ENCODE assay signal across 7 mouse cellular contexts in the genomic region with DNA sequence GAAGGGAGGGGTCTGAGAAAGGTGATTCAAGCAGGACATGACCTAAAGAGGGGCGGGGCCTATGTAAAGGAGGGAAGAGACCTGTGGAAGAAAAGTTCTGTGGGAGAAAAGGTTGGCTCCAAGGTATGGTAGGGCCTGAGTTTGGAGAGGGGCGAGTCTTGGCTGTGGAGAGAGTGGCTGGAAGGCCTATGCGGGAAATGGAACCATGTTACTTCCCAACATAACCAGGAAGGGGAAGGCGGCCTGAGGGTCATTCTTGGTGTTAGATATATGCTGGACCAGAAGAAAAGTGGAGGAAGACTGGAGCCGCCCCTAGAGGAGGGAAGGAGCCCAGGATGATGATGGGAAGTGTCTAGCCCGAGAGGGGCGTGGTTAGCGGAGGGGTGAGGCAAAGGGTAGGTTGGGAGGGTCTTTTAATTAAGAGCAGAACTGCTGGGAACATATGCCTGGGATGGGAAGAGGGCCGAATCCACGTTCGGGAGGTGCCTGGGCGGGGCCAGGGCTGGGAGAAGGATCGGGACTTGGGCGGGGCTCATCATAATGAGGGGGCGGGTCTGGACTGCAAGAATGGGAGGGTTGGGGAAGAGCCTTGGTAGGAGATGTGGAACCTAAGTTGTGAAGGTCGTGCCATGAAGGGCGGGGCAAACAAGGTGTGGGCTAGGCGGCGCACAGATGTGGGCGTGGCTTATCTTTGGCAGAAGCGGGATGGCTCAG. TPM values are rescaled to one million over a fixed set of nuclear protein-coding genes. Genes with fewer than 3 reads are reported as not detected.
DNase-seq lines count a peak whose midpoint lies in the region; ATAC-seq lines count a peak whose summit lies in the region.

No protein-coding gene starts in this region.

- intact Hi-C loops in gastrocnemius, postnatal 36 days (cut with DNase I) = no loop called here

- WGBS in hindbrain, embryonic 15.5 days = 3% methylated on average over 21 of the region's 21 CpGs
- WGBS in liver, embryonic 15.5 days (ENCODE audit: insufficient replicate concordance) = 2% methylated on average over 21 of the region's 21 CpGs
- WGBS in stomach, embryonic 14.5 days = 3% methylated on average over 21 of the region's 21 CpGs

- peak overlapping the region; percentile 68 for H3K4me2 ChIP-seq in hindbrain, embryonic 15.5 days
- H3K4me2 ChIP-seq in liver, embryonic 15.5 days = peak overlapping the region; percentile 78
- peak overlapping the region; percentile 95 for H3K4me2 ChIP-seq in stomach, embryonic 14.5 days (replicated peaks; ENCODE audit: low read depth, low read length)

- peaks cover 26% of the 10 kb centered on the region for H3K4me1 ChIP-seq in hindbrain, embryonic 15.5 days (replicated peaks)
- H3K4me1 ChIP-seq in liver, embryonic 15.5 days (replicated peaks) = peaks cover 33% of the 10 kb centered on the region
- H3K4me1 ChIP-seq in stomach, embryonic 14.5 days (ENCODE audit: control insufficient read depth, insufficient read depth, low read length) = peaks cover 14% of the 10 kb centered on the region; the same call in 1 of the 2 replicates

- DNase-seq in thymus, postnatal 0 days (ENCODE audit: low spot score) = peak; percentile 19
- DNase-seq in thymus, adult 18-20 months = no peak
- peak; percentile 73 for DNase-seq in embryo, embryonic 10.5 days (ENCODE audit: low spot score)
- DNase-seq in gastrocnemius, postnatal 36 days = no peak

- no peaks in the 10 kb centered on the region for H3K36me3 ChIP-seq in hindbrain, embryonic 15.5 days
- no peaks in the 10 kb centered on the region for H3K36me3 ChIP-seq in liver, embryonic 15.5 days (replicated peaks)
- H3K36me3 ChIP-seq in stomach, embryonic 14.5 days (ENCODE audit: control insufficient read depth, insufficient read depth, low read length) = no peaks in the 10 kb centered on the region

- H3K27ac ChIP-seq in hindbrain, embryonic 15.5 days (replicated peaks) = no peak overlapping the region
- peak overlapping the region; percentile 69 for H3K27ac ChIP-seq in liver, embryonic 15.5 days (replicated peaks)
- peak overlapping the region; percentile 7; the same call in 1 of the 2 replicates for H3K27ac ChIP-seq in stomach, embryonic 14.5 days (ENCODE audit: low read length)

- peak overlapping the region; percentile 76; the same call in 1 of the 2 replicates for H3K9ac ChIP-seq in hindbrain, embryonic 15.5 days
- H3K9ac ChIP-seq in liver, embryonic 15.5 days = peak overlapping the region; percentile 13; the same call in 1 of the 2 replicates
- H3K9ac ChIP-seq in stomach, embryonic 14.5 days (replicated peaks; ENCODE audit: low read depth, low read length) = no peak overlapping the region

- H3K4me3 ChIP-seq in hindbrain, embryonic 15.5 days = peak overlapping the region; percentile 72
- H3K4me3 ChIP-seq in liver, embryonic 15.5 days (replicated peaks) = peak overlapping the region; percentile 73
- peak overlapping the region; percentile 92 for H3K4me3 ChIP-seq in stomach, embryonic 14.5 days (ENCODE audit: low read depth, low read length)

- peaks cover 9% of the 10 kb centered on the region; the same call in 1 of the 2 replicates for H3K27me3 ChIP-seq in hindbrain, embryonic 15.5 days
- peaks cover 44% of the 10 kb centered on the region for H3K27me3 ChIP-seq in liver, embryonic 15.5 days
- no peaks in the 10 kb centered on the region for H3K27me3 ChIP-seq in stomach, embryonic 14.5 days (ENCODE audit: control insufficient read depth, insufficient read depth, low read length)

- peak; percentile 66 for ATAC-seq in hindbrain, embryonic 15.5 days (ENCODE audit: low FRiP score, low read depth)
- ATAC-seq in liver, embryonic 15.5 days (ENCODE audit: insufficient read depth) = peak; percentile 26
- peak; percentile 43 for ATAC-seq in stomach, embryonic 14.5 days (ENCODE audit: insufficient number of reproducible peaks, insufficient read depth, low FRiP score, low read depth)

- H3K9me3 ChIP-seq in hindbrain, embryonic 15.5 days = no peaks in the 10 kb centered on the region
- no peaks in the 10 kb centered on the region for H3K9me3 ChIP-seq in liver, embryonic 15.5 days (replicated peaks)
- H3K9me3 ChIP-seq in stomach, embryonic 14.5 days (ENCODE audit: control insufficient read depth, low read depth, low read length) = no peaks in the 10 kb centered on the region

RNA-seq across cellular contexts. Expression of a gene that starts 0.7 kb away (rescaled TPM):
- polyA plus RNA-seq in thymus, postnatal 0 days (2015; fragmentation: Nextera tagmentation; extraction: Ambion mirVana) = 8.0 and 8.4 TPM in 2 replicates
- 29.5 and 33.6 TPM in 2 replicates for polyA plus RNA-seq in hindbrain, embryonic 15.5 days (2015; fragmentation: Nextera tagmentation; extraction: Ambion mirVana)
- 6.4 and 6.7 TPM in 2 replicates for polyA plus RNA-seq in liver, embryonic 15.5 days (2015; fragmentation: Nextera tagmentation; extraction: Ambion mirVana)
- polyA plus RNA-seq in stomach, embryonic 14.5 days (2014; fragmentation: Nextera tagmentation; extraction: Ambion mirVana) = 20.9 and 22.1 TPM in 2 replicates
- 1 to 10 TPM; 6.8 to 7.5 TPM for total RNA-seq in gastrocnemius, postnatal 36 days (2021)

RNA-seq across cellular contexts. Expression of a gene that starts 9.7 kb away (rescaled TPM):
- 0.09 and 0.10 TPM in 2 replicates for polyA plus RNA-seq in thymus, postnatal 0 days (2015; fragmentation: Nextera tagmentation; extraction: Ambion mirVana)
- 133 and 145 TPM in 2 replicates for polyA plus RNA-seq in hindbrain, embryonic 15.5 days (2015; fragmentation: Nextera tagmentation; extraction: Ambion mirVana)
- not detected in 2 replicates for polyA plus RNA-seq in liver, embryonic 15.5 days (2015; fragmentation: Nextera tagmentation; extraction: Ambion mirVana)
- polyA plus RNA-seq in stomach, embryonic 14.5 days (2014; fragmentation: Nextera tagmentation; extraction: Ambion mirVana) = 4.8 and 6.4 TPM in 2 replicates
- total RNA-seq in gastrocnemius, postnatal 36 days (2021) = not detected

RNA-seq across cellular contexts. Expression of a gene that starts 15.5 kb away (rescaled TPM):
- 0.10 and 0.27 TPM in 2 replicates for polyA plus RNA-seq in thymus, postnatal 0 days (2015; fragmentation: Nextera tagmentation; extraction: Ambion mirVana)
- 7.0 and 8.6 TPM in 2 replicates for polyA plus RNA-seq in hindbrain, embryonic 15.5 days (2015; fragmentation: Nextera tagmentation; extraction: Ambion mirVana)
- polyA plus RNA-seq in liver, embryonic 15.5 days (2015; fragmentation: Nextera tagmentation; extraction: Ambion mirVana) = 0.97 and 1.7 TPM in 2 replicates
- 1.6 and 1.8 TPM in 2 replicates for polyA plus RNA-seq in stomach, embryonic 14.5 days (2014; fragmentation: Nextera tagmentation; extraction: Ambion mirVana)
- 1 to 10 TPM; 3.4 to 3.8 TPM for total RNA-seq in gastrocnemius, postnatal 36 days (2021)

RNA-seq across cellular contexts. Expression of a gene that starts 29.1 kb away (rescaled TPM):
- 170 and 181 TPM in 2 replicates for polyA plus RNA-seq in thymus, postnatal 0 days (2015; fragmentation: Nextera tagmentation; extraction: Ambion mirVana)
- 161 and 177 TPM in 2 replicates for polyA plus RNA-seq in hindbrain, embryonic 15.5 days (2015; fragmentation: Nextera tagmentation; extraction: Ambion mirVana)
- polyA plus RNA-seq in liver, embryonic 15.5 days (2015; fragmentation: Nextera tagmentation; extraction: Ambion mirVana) = 58.0 and 60.5 TPM in 2 replicates
- polyA plus RNA-seq in stomach, embryonic 14.5 days (2014; fragmentation: Nextera tagmentation; extraction: Ambion mirVana) = 132 and 149 TPM in 2 replicates
- total RNA-seq in gastrocnemius, postnatal 36 days (2021) = 100 to 1,000 TPM; 126 to 128 TPM

RNA-seq across cellular contexts. Expression of a gene that starts 33.2 kb away (rescaled TPM):
- 1,327 and 1,441 TPM in 2 replicates for polyA plus RNA-seq in thymus, postnatal 0 days (2015; fragmentation: Nextera tagmentation; extraction: Ambion mirVana)
- polyA plus RNA-seq in hindbrain, embryonic 15.5 days (2015; fragmentation: Nextera tagmentation; extraction: Ambion mirVana) = 652 and 684 TPM in 2 replicates
- polyA plus RNA-seq in liver, embryonic 15.5 days (2015; fragmentation: Nextera tagmentation; extraction: Ambion mirVana) = 466 and 562 TPM in 2 replicates
- 1,056 and 1,119 TPM in 2 replicates for polyA plus RNA-seq in stomach, embryonic 14.5 days (2014; fragmentation: Nextera tagmentation; extraction: Ambion mirVana)
- 100 to 1,000 TPM; 787 to 802 TPM for total RNA-seq in gastrocnemius, postnatal 36 days (2021)

Comparison
In these comparisons a context has a peak if more than half of its experiments do, and no peak if none do; other contexts are left out.
1. DNase-seq: peak in thymus, postnatal 0 days (single experiment) and embryo, embryonic 10.5 days (single experiment); none in thymus, adult 18-20 months (0 of 2) and gastrocnemius, postnatal 36 days (0 of 2).
2. RNA of a gene that starts 9.7 kb away (polyA plus RNA-seq): 133 to 145 TPM in hindbrain, embryonic 15.5 days; 4.8 to 6.4 TPM in stomach, embryonic 14.5 days, 0.09 to 0.10 TPM in thymus, postnatal 0 days and not detected in liver, embryonic 15.5 days; every median in the first group is over 10 times any median in the second.
3. Peak in every context shown above with its lines, with median percentiles within 50 percentile points of each other: ATAC-seq, H3K4me2 ChIP-seq and H3K4me3 ChIP-seq.